Mouse (Mus musculus) liver, embryonic 14.5 days (tissue): ENCODE results near the gene Gdpd5. TPM values are rescaled to one million over a fixed set of nuclear protein-coding genes. Genes with fewer than 3 reads are reported as not detected.

Experiments
- ATAC-seq: fragments of 200-750 bp; cut with Nextera tagmentation; 2 replicates; pipeline ENCODE4 v1.8.0; 2017; ENCODE audit warnings: moderate number of reproducible peaks, mild to moderate bottlenecking, moderate library complexity; ENCODE audit not compliant: insufficient read depth
- DNase-seq, 3 experiments: peaks; one replicate each; pipeline ENCODE4 v3.0.0-alpha.2; 2012 to 2013; ENCODE audit warnings: low read depth in 3 of 3, low spot score in 3 of 3
- H3K27ac ChIP-seq: fragments of 300-500 bp; sonication (generic); 2 replicates; pipeline ENCODE4 v1.5.1; 2014; ENCODE audit warnings: moderate library complexity, mild to moderate bottlenecking, control low read depth, inconsistent platforms
- H3K27me3 ChIP-seq: fragments of 300-500 bp; sonication (generic); 2 replicates; pipeline ENCODE4 v1.6.1; 2014; ENCODE audit warnings: mild to moderate bottlenecking, low read length, moderate library complexity; ENCODE audit not compliant: control insufficient read depth, insufficient read depth
- H3K36me3 ChIP-seq: fragments of 300-500 bp; sonication (generic); replicated peaks from 2 replicates; pipeline ENCODE4 v1.6.1; 2014; ENCODE audit warnings: low read depth; ENCODE audit not compliant: control insufficient read depth, insufficient read depth
- H3K4me1 ChIP-seq, 2 experiments: fragments of 200-500 bp in 1 of 2; fragments of 300-500 bp in 1 of 2; sonication (generic) in 1 of 2; replicated peaks; 2 replicates each; pipeline ENCODE4 v1.6.1; 2012 to 2014; ENCODE audit warnings: antibody characterized with exemption in 1 of 2, inconsistent platforms in 1 of 2, low read length in 1 of 2; ENCODE audit not compliant: control insufficient read depth in 2 of 2, insufficient read depth in 2 of 2
- H3K4me2 ChIP-seq: fragments of 300-500 bp; sonication (generic); 2 replicates; pipeline ENCODE4 v1.6.1; 2014; ENCODE audit warnings: low read depth, mild to moderate bottlenecking, control low read depth, moderate library complexity
- H3K4me3 ChIP-seq, 2 experiments: fragments of 200-500 bp in 1 of 2; fragments of 300-500 bp in 1 of 2; sonication (generic) in 1 of 2; 2 replicates each; pipeline ENCODE4 v1.5.1; 2012 to 2014; ENCODE audit warnings: low read depth in 2 of 2, low read length in 2 of 2, mild to moderate bottlenecking in 2 of 2, control low read depth in 1 of 2, inconsistent platforms in 1 of 2, moderate library complexity in 1 of 2; ENCODE audit not compliant: insufficient read depth in 1 of 2
- H3K9ac ChIP-seq: fragments of 300-500 bp; sonication (generic); replicated peaks from 2 replicates; pipeline ENCODE4 v1.6.1; 2014; ENCODE audit warnings: mild to moderate bottlenecking, control low read depth, moderate library complexity
- H3K9me3 ChIP-seq: fragments of 300-500 bp; sonication (generic); 2 replicates; pipeline ENCODE4 v1.6.1; 2016; ENCODE audit warnings: low read length, mixed read lengths; ENCODE audit not compliant: control insufficient read depth
- CTCF ChIP-seq: IDR thresholded peaks from 2 replicates; pipeline ENCODE4 v1.5.1; 2016; ENCODE audit warnings: antibody characterized with exemption, low read depth, control low read depth
- EP300 ChIP-seq: IDR thresholded peaks from 2 replicates; pipeline ENCODE4 v1.6.1; 2016; ENCODE audit warnings: antibody characterized with exemption, low read depth
- WGBS: fragments of 180-500 bp; shearing (Covaris S2); extraction: QIAGEN DNeasy Blood & Tissue Kit; methylation state at CpG from one replicate; pipeline ENCODE4 v1.1.7; 2014; ENCODE audit not compliant: insufficient replicate concordance; 5-methylcytosine and 5-hydroxymethylcytosine counted together
- polyA plus RNA-seq, 2 experiments: library from polyadenylated mRNA; depleted of rRNA in 1 of 2; stranded (reverse) in 1 of 2; unstranded in 1 of 2; fragments of >200 nt; fragmentation: Nextera tagmentation in 1 of 2; extraction: Ambion mirVana in 1 of 2; gene quantifications; 2 replicates each; pipeline versions ENCODE4 v1.2.1 to v1.2.3; 2012 to 2014

Gene Gdpd5
- polyA plus RNA-seq, 2 experiments, result 0.81 to 0.85 TPM

- WGBS, result 39% methylated on average over 8 of the region's 8 CpGs
- H3K27ac ChIP-seq, result no peak overlapping the region
Measured at GRCm38 (mm10) chr7:99510087-99510501, 128.9 kb downstream of the Gdpd5 start.

More at GRCm38 (mm10) chr7:99510087-99510501, 128.9 kb downstream of the Gdpd5 start:
- ATAC-seq (no peak), DNase-seq (no peak)
- H3K9me3 ChIP-seq, result no peaks in the 10 kb centered on the region
- peaks cover 0 to 9% of the 10 kb centered on the region in 2 experiments; a peak in 1 of 4 replicates for H3K4me1 ChIP-seq
- no peak overlapping the region for H3K4me2 ChIP-seq
- no peak overlapping the region for H3K9ac ChIP-seq
- no peaks in the 10 kb centered on the region for H3K36me3 ChIP-seq
- no peaks in the 10 kb centered on the region for H3K27me3 ChIP-seq
- TF ChIP-seq CTCF (no peak), EP300 (no peak)
- H3K4me3 ChIP-seq, result no peak overlapping the region

Other genes starting within 250 kb of the Gdpd5 start
- gene Uvrag, start 240.3 kb upstream of the Gdpd5 start, polyA plus RNA-seq (2012; rRNA removed), result 2.4 and 3.9 TPM in 2 replicates
- 5.7 and 7.4 TPM in 2 replicates for gene Uvrag, start 240.3 kb upstream of the Gdpd5 start, polyA plus RNA-seq (2014; fragmentation: Nextera tagmentation; extraction: Ambion mirVana)
- 44.0 and 50.0 TPM in 2 replicates for gene Dgat2, start 198.7 kb upstream of the Gdpd5 start, polyA plus RNA-seq (2012; rRNA removed)
- 66.8 and 80.0 TPM in 2 replicates for gene Dgat2, start 198.7 kb upstream of the Gdpd5 start, polyA plus RNA-seq (2014; fragmentation: Nextera tagmentation; extraction: Ambion mirVana)
- gene Mogat2, start 142.8 kb upstream of the Gdpd5 start, polyA plus RNA-seq (2012; rRNA removed), result 13.5 and 15.4 TPM in 2 replicates
- gene Mogat2, start 142.8 kb upstream of the Gdpd5 start, polyA plus RNA-seq (2014; fragmentation: Nextera tagmentation; extraction: Ambion mirVana), result 30.3 and 32.9 TPM in 2 replicates
- gene Map6, start 114.0 kb upstream of the Gdpd5 start, polyA plus RNA-seq (2012; rRNA removed), result 0.01 and 0.09 TPM in 2 replicates
- 0.05 TPM in 1 of 2 replicates, not detected in the other for gene Map6, start 114.0 kb upstream of the Gdpd5 start, polyA plus RNA-seq (2014; fragmentation: Nextera tagmentation; extraction: Ambion mirVana)
- gene Serpinh1, start 28.2 kb upstream of the Gdpd5 start, polyA plus RNA-seq (2012; rRNA removed), result 34.5 and 34.9 TPM in 2 replicates
- gene Serpinh1, start 28.2 kb upstream of the Gdpd5 start, polyA plus RNA-seq (2014; fragmentation: Nextera tagmentation; extraction: Ambion mirVana), result 23.3 and 23.4 TPM in 2 replicates
- 0.09 and 0.12 TPM in 2 replicates for gene Klhl35, start 84.6 kb downstream of the Gdpd5 start, polyA plus RNA-seq (2012; rRNA removed)
- 0.09 and 0.38 TPM in 2 replicates for gene Klhl35, start 84.6 kb downstream of the Gdpd5 start, polyA plus RNA-seq (2014; fragmentation: Nextera tagmentation; extraction: Ambion mirVana)
- gene Rps3, start 102.3 kb downstream of the Gdpd5 start, polyA plus RNA-seq (2012; rRNA removed), result 697 and 811 TPM in 2 replicates
- 661 and 668 TPM in 2 replicates for gene Rps3, start 102.3 kb downstream of the Gdpd5 start, polyA plus RNA-seq (2014; fragmentation: Nextera tagmentation; extraction: Ambion mirVana)
- gene Arrb1, start 154.1 kb downstream of the Gdpd5 start, polyA plus RNA-seq (2012; rRNA removed), result 234 and 235 TPM in 2 replicates
- gene Arrb1, start 154.1 kb downstream of the Gdpd5 start, polyA plus RNA-seq (2014; fragmentation: Nextera tagmentation; extraction: Ambion mirVana), result 30.1 and 36.4 TPM in 2 replicates
- gene Tpbgl, start 245.7 kb downstream of the Gdpd5 start, polyA plus RNA-seq (2012; rRNA removed), result 0.12 and 0.13 TPM in 2 replicates
- 0.14 and 0.24 TPM in 2 replicates for gene Tpbgl, start 245.7 kb downstream of the Gdpd5 start, polyA plus RNA-seq (2014; fragmentation: Nextera tagmentation; extraction: Ambion mirVana)